Mouse (Mus musculus) liver, adult 2 months (tissue): ENCODE results near the gene Kif5a. TPM values are rescaled to one million over a fixed set of nuclear protein-coding genes. Genes with fewer than 3 reads are reported as not detected.

Source experiments
- DNase-seq: peaks from one replicate; pipeline ENCODE4 v3.0.0-alpha.2; 2011; ENCODE audit warnings: low read depth, low spot score; ENCODE audit errors: extremely low read depth
- H3K27ac ChIP-seq: fragments of 200-500 bp; replicated peaks from 2 replicates; pipeline ENCODE4 v1.5.1; 2012; ENCODE audit warnings: low read depth, mild to moderate bottlenecking, control low read depth, inconsistent platforms, low read length; ENCODE audit not compliant: insufficient read depth
- H3K27me3 ChIP-seq: fragments of 200-500 bp; 2 replicates; pipeline ENCODE4 v1.6.1; 2012; ENCODE audit warnings: mild to moderate bottlenecking, moderate library complexity, low read length, inconsistent platforms; ENCODE audit not compliant: control insufficient read depth, insufficient read depth
- H3K36me3 ChIP-seq: fragments of 200-500 bp; 2 replicates; pipeline ENCODE4 v1.6.1; 2012; ENCODE audit warnings: low read length, inconsistent platforms; ENCODE audit not compliant: control insufficient read depth, insufficient read depth
- H3K4me1 ChIP-seq: fragments of 200-500 bp; 2 replicates; pipeline ENCODE4 v1.6.1; 2011; ENCODE audit warnings: low read length; ENCODE audit not compliant: control insufficient read depth, insufficient read depth
- H3K4me3 ChIP-seq: fragments of 200-500 bp; 2 replicates; pipeline ENCODE4 v1.5.1; 2011; ENCODE audit warnings: low read depth, mild to moderate bottlenecking, control low read depth, low read length, moderate library complexity; ENCODE audit not compliant: insufficient read depth
- H3K79me2 ChIP-seq: fragments of 200-500 bp; 2 replicates; pipeline ENCODE4 v1.6.1; 2012; ENCODE audit warnings: inconsistent platforms, mild to moderate bottlenecking, low read length, moderate library complexity; ENCODE audit not compliant: control insufficient read depth, insufficient read depth
- H3K9ac ChIP-seq: fragments of 200-500 bp; 2 replicates; pipeline ENCODE4 v1.6.1; 2012; ENCODE audit warnings: low read depth, mild to moderate bottlenecking, control low read depth, inconsistent platforms, low read length
- CTCF ChIP-seq: fragments of 200-500 bp; IDR thresholded peaks from 2 replicates; pipeline ENCODE4 v1.5.1; 2011; ENCODE audit warnings: low read depth, low read length, control low read depth
- POLR2A ChIP-seq: fragments of 200-500 bp; IDR thresholded peaks from 2 replicates; pipeline ENCODE4 v1.6.1; 2011; ENCODE audit warnings: low read length, control low read depth; ENCODE audit not compliant: insufficient read depth; ENCODE audit errors: extremely low read depth
- WGBS: fragments of 180-500 bp; shearing (Covaris S2); methylation state at CpG from one replicate; pipeline ENCODE4 v1.1.7; 2018; 5-methylcytosine and 5-hydroxymethylcytosine counted together
- polyA plus RNA-seq: library from polyadenylated mRNA; depleted of rRNA; stranded (reverse); fragments of >200 nt; gene quantifications from 2 replicates; pipeline ENCODE4 v1.2.3, GENCODE M21; 2012
- total RNA-seq: library from RNA; depleted of rRNA; stranded (reverse); fragments of >200 nt; gene quantifications from 2 replicates; pipeline ENCODE4 v1.2.3, GENCODE M21; 2014

Kif5a gene
- total and polyA plus RNA-seq, 2 experiments: 0.55 to 10.7 TPM

DNA sequence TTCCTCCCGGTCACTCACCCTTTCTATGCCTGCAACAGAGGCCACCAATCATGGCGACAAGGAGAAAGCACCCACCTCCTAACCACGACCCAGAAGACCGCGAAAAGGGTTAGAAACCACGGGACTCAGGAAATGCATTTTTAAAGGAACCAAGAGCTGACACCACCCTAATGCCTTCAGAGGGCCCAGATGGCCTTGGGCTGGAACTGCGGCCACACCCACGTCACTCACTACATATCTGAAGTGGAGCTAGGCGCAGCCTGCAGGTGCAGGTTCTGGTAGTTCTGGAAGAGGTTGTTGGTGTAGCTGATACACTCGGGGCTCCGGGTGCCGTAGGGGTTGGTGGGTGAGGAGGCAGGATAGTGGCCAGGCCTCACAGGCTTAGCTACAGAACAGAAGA, 32.5 kb downstream of the Kif5a start:
- H3K4me1 ChIP-seq: no peaks in the 10 kb centered on the region
- H3K36me3 ChIP-seq: no peaks in the 10 kb centered on the region
- WGBS: 76% methylated on average over 12 of the region's 12 CpGs
- TF ChIP-seq CTCF (no peak), POLR2A (no peak)
- DNase-seq: no peak
- no peak overlapping the region for H3K27ac ChIP-seq
- no peak overlapping the region for H3K4me3 ChIP-seq
- no peaks in the 10 kb centered on the region for H3K27me3 ChIP-seq
- no peaks in the 10 kb centered on the region for H3K79me2 ChIP-seq
- H3K9ac ChIP-seq: no peak overlapping the region

DNA sequence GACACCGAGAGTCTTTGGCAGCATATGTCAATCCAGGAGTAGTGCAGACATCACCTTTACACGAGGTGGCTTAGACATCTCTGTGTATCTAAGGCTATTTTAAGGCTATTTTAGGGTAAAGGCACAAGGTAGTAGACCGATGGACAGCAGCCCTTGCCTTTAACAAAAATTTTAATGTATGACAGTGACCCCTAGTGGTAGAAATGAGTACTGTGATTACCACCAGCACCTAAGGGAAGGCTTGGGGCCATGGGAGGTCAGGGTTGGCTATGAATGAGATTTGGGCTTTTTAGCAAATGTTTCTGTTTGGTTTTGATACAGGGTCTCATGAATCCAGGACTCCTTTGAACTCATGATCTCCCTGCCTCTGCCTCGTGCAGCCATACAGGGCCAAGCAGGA, 34.3 kb downstream of the Kif5a start:
- WGBS: 21% methylated on average over 4 of the region's 4 CpGs
- H3K9ac ChIP-seq: no peak overlapping the region
- no peaks in the 10 kb centered on the region for H3K4me1 ChIP-seq
- no peaks in the 10 kb centered on the region for H3K36me3 ChIP-seq
- H3K27me3 ChIP-seq: no peaks in the 10 kb centered on the region
- H3K79me2 ChIP-seq: no peaks in the 10 kb centered on the region
- no peak overlapping the region for H3K27ac ChIP-seq
- TF ChIP-seq POLR2A (no peak), CTCF (peak; percentile 29; the same call in 1 of the 2 replicates)
- no peak overlapping the region for H3K4me3 ChIP-seq
- peak; percentile 57 for DNase-seq

DNA sequence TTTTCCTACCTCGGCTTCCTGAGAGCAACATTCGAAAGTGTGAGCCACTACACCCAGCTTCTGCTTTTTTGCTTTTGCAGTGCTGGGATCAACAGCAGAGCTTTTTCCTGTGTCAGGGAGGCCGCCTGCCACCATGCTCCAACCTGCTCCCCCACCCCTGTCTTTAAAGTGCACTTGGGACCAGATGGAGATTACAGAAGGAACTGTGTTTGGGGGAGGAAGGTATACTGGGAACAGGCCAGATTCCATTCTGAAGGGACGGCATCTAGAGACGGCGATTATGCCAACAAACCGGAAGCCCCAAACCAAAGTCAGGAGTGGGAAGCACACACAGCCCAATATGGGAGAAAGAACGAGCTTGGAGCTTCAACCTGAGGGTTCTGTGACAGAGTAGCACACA, 36.0 kb downstream of the Kif5a start:
- H3K9ac ChIP-seq: no peak overlapping the region
- no peak for TF ChIP-seq CTCF
- TF ChIP-seq POLR2A: no peak
- no peaks in the 10 kb centered on the region for H3K4me1 ChIP-seq
- no peak overlapping the region for H3K4me3 ChIP-seq
- H3K79me2 ChIP-seq: no peaks in the 10 kb centered on the region
- H3K27me3 ChIP-seq: no peaks in the 10 kb centered on the region
- 83% methylated on average over 8 of the region's 8 CpGs for WGBS
- H3K36me3 ChIP-seq: no peaks in the 10 kb centered on the region
- DNase-seq: no peak
- H3K27ac ChIP-seq: no peak overlapping the region

DNA sequence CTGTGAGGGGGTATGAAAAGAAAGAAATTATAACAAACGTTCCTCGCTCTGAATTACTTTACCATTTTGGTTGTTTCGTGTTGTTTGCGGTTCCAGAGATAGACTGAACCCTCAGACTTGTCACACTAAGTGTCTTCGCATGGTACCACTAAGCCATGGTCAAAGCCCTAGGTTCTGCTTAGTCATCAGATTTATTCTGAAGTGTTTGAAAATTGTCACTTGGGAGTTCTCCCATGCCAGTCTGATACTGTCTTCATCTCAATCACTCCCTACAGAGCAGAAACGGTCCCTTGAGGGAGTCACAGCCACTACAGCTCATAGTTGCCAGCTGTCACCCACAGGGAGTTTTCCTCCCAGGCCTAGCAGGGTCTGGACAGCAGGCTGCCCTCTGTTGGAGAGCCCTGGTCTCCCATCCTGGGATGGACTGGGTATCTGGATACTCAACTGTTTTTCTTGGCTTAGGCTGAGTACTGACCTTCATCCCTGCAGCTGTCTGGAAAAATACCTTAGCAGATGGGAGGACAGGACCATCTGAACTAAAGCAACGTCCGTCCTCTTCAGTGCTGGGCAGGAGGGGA, 36.7 kb downstream of the Kif5a start:
- Histone ChIP-seq H3K36me3 (no peaks in the 10 kb centered on the region), H3K9ac (no peak overlapping the region), H3K27ac (no peak overlapping the region), H3K79me2 (no peaks in the 10 kb centered on the region), H3K4me1 (no peaks in the 10 kb centered on the region), H3K4me3 (no peak overlapping the region), H3K27me3 (no peaks in the 10 kb centered on the region)
- DNase-seq: no peak
- WGBS: 72% methylated on average over 8 of the region's 8 CpGs
- TF ChIP-seq CTCF: peak; percentile 46; the same call in 1 of the 2 replicates
- no peak for TF ChIP-seq POLR2A

DNA sequence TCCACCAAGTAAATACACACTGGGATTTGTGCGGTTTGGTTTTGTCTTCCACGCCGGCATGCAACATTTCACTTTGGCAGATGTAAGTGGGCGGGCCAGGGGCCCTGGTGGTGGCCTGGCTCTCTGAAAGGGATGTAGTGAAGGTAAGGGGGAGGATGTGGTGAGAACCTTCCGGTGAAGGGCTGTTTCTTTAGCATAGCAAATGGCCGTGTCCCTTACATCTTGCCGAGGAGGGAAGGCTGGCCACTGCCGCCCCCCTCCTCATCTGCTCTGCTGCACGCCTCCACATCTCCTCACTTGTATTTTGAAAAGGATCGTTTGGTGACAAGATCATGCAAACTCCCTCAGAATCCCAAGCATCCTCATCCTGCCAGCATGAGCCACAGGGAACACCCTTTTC, 37.4 kb downstream of the Kif5a start:
- Histone ChIP-seq H3K9ac (no peak overlapping the region), H3K27me3 (no peaks in the 10 kb centered on the region), H3K79me2 (no peaks in the 10 kb centered on the region), H3K36me3 (no peaks in the 10 kb centered on the region), H3K27ac (no peak overlapping the region), H3K4me1 (no peaks in the 10 kb centered on the region), H3K4me3 (no peak overlapping the region)
- DNase-seq: no peak
- 63% methylated on average over 10 of the region's 10 CpGs for WGBS
- TF ChIP-seq CTCF (no peak), POLR2A (no peak)

DNA sequence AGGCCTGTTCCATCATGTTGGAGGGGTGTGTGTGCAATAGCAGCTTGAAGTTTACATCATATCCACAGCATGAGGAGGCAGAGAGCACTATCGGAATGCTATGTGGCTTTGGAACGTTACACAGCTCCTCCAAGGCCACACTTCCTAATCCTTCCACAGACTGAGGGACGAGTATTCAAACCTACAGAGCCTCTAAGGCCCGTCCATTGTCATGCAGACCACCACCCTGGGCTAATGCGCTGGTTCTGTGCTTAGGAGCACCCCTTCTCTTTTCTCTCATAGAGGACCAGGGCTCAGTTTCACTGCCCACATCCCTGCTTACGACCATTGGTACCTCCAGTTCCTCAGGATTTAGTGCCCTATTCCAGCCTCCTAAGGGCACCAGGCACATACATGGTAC, 37.9 kb downstream of the Kif5a start:
- TF ChIP-seq CTCF (no peak), POLR2A (no peak)
- WGBS: 76% methylated on average over 6 of the region's 6 CpGs

More for the DNA sequence above, 37.9 kb downstream of the Kif5a start:
- Histone ChIP-seq H3K27ac (no peak overlapping the region), H3K79me2 (no peaks in the 10 kb centered on the region), H3K4me1 (no peaks in the 10 kb centered on the region), H3K4me3 (no peak overlapping the region), H3K9ac (no peak overlapping the region), H3K36me3 (no peaks in the 10 kb centered on the region), H3K27me3 (no peaks in the 10 kb centered on the region)
- no peak for DNase-seq
